Mouse (Mus musculus): ENCODE measurements around the gene Sema3g. TPM values are rescaled to one million over a fixed set of nuclear protein-coding genes. Genes with fewer than 3 reads are reported as not detected.

Gene Sema3g
- polyA plus RNA-seq (2012), result not detected in 2 replicates

GRCm38 (mm10) chr14:31217666-31218065 lies at the start of gene Sema3g:
TSS of gene Sema3g (plus strand) at chr14:31217860.
- TF ChIP-seq GATA1 (IDR thresholded peaks at IDR 0.05; ENCODE audit: low read length), result no peak

- TF ChIP-seq GATA1 (IDR thresholded peaks at IDR 0.05; ENCODE audit: low read length), result no peak
These were observed 49.2 kb upstream of the Sema3g start, which contains the start of gene Stab1 for GRCm38 (mm10) chr14:31168425-31168824. TSS of gene Stab1 (minus strand) at chr14:31168641.

- no peak for TF ChIP-seq GATA1 (IDR thresholded peaks at IDR 0.05; ENCODE audit: low read length)
These were observed 48.2 kb upstream of the Sema3g start for GRCm38 (mm10) chr14:31169508-31169907.

- no peak for TF ChIP-seq GATA1 (IDR thresholded peaks at IDR 0.05; ENCODE audit: low read length)
These were observed 46.7 kb upstream of the Sema3g start for GRCm38 (mm10) chr14:31170963-31171362.

- TF ChIP-seq GATA1 (IDR thresholded peaks at IDR 0.05; ENCODE audit: low read length), result no peak
These were observed 46.3 kb upstream of the Sema3g start for GRCm38 (mm10) chr14:31171386-31171785.

- TF ChIP-seq GATA1 (IDR thresholded peaks at IDR 0.05; ENCODE audit: low read length), result no peak
These were observed 45.8 kb upstream of the Sema3g start for GRCm38 (mm10) chr14:31171821-31172220.

- no peak for TF ChIP-seq GATA1 (IDR thresholded peaks at IDR 0.05; ENCODE audit: low read length)
These were observed 44.7 kb upstream of the Sema3g start for GRCm38 (mm10) chr14:31172781-31173455.

GRCm38 (mm10) chr14:31173537-31173936 lies 44.1 kb upstream of the Sema3g start:
- no peak for TF ChIP-seq GATA1 (IDR thresholded peaks at IDR 0.05; ENCODE audit: low read length)

GRCm38 (mm10) chr14:31177287-31177686 lies 40.4 kb upstream of the Sema3g start:
- TF ChIP-seq GATA1 (IDR thresholded peaks at IDR 0.05; ENCODE audit: low read length), result no peak

GRCm38 (mm10) chr14:31177715-31178114 lies 39.9 kb upstream of the Sema3g start:
- TF ChIP-seq GATA1 (IDR thresholded peaks at IDR 0.05; ENCODE audit: low read length), result no peak

- no peak for TF ChIP-seq GATA1 (IDR thresholded peaks at IDR 0.05; ENCODE audit: low read length)
These were observed 37.8 kb upstream of the Sema3g start for GRCm38 (mm10) chr14:31179677-31180365.

GRCm38 (mm10) chr14:31181512-31181911 lies 36.1 kb upstream of the Sema3g start:
- TF ChIP-seq GATA1 (IDR thresholded peaks at IDR 0.05; ENCODE audit: low read length), result no peak

- TF ChIP-seq GATA1 (IDR thresholded peaks at IDR 0.05; ENCODE audit: low read length), result no peak
These were observed 34.8 kb upstream of the Sema3g start for GRCm38 (mm10) chr14:31182786-31183290.

- TF ChIP-seq GATA1 (IDR thresholded peaks at IDR 0.05; ENCODE audit: low read length), result no peak
These were observed 34.1 kb upstream of the Sema3g start for GRCm38 (mm10) chr14:31183541-31183940.

GRCm38 (mm10) chr14:31184195-31184594 lies 33.5 kb upstream of the Sema3g start:
- TF ChIP-seq GATA1 (IDR thresholded peaks at IDR 0.05; ENCODE audit: low read length), result no peak

GRCm38 (mm10) chr14:31186656-31187055 lies 31.0 kb upstream of the Sema3g start:
- TF ChIP-seq GATA1 (IDR thresholded peaks at IDR 0.05; ENCODE audit: low read length), result no peak

- TF ChIP-seq GATA1 (IDR thresholded peaks at IDR 0.05; ENCODE audit: low read length), result no peak
These were observed 28.9 kb upstream of the Sema3g start for GRCm38 (mm10) chr14:31188771-31189181.

Data from G1E-ER4 (cell line).